Mouse (Mus musculus) G1E (cell line): ENCODE measurements around the gene Ggps1.

Experiments used
- CTCF ChIP-seq: IDR thresholded peaks from 2 replicates; pipeline ENCODE4 v1.5.1; 2012; ENCODE audit warnings: low read depth, low read length, inconsistent platforms, mixed read lengths
- GATA1 ChIP-seq: IDR thresholded peaks from 2 replicates; pipeline ENCODE4 v1.6.1; 2012; ENCODE audit warnings: borderline replicate concordance, low read length, inconsistent platforms, mixed read lengths
- GATA2 ChIP-seq: IDR thresholded peaks from 2 replicates; pipeline ENCODE4 v1.6.1; 2012; ENCODE audit warnings: low read depth, low read length, inconsistent platforms, borderline replicate concordance

DNA sequence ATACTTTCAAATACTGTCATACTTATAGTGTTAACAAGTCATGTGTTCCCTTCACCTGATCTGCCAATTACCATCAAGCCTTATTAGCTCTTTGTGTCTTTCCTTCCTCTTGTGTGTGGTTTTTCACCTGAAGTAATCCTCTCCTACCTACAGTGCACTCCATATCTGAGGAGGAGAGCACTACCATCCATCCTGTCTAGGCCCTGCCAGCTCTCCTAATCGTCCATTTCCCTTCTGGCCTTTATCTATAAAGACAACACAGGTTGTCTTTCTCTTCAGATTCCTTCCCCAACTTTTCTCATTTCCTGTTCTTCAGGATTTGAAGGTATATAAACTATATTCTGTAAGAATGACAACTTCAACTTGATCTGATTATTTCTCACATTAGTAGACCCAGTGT, 47.9 kb upstream of the Ggps1 start:
- no peak for TF ChIP-seq CTCF
- TF ChIP-seq GATA2 = no peak
- TF ChIP-seq GATA1 = no peak
